Mouse (Mus musculus) kidney, adult 2 months (tissue): ENCODE results near the gene Prss23.

Experiments used
- CTCF ChIP-seq: fragments of 200-500 bp; conservative IDR thresholded peaks from 2 replicates; pipeline ENCODE4 v1.5.1; 2011; ENCODE audit warnings: low read depth, mild to moderate bottlenecking, control low read depth, low read length, moderate library complexity, mixed read lengths; ENCODE audit not compliant: insufficient read depth, insufficient read length
- POLR2A ChIP-seq: fragments of 200-500 bp; IDR thresholded peaks from one replicate; pipeline ENCODE4 v1.6.1; 2011; ENCODE audit warnings: low read depth, low read length, control low read depth

DNA sequence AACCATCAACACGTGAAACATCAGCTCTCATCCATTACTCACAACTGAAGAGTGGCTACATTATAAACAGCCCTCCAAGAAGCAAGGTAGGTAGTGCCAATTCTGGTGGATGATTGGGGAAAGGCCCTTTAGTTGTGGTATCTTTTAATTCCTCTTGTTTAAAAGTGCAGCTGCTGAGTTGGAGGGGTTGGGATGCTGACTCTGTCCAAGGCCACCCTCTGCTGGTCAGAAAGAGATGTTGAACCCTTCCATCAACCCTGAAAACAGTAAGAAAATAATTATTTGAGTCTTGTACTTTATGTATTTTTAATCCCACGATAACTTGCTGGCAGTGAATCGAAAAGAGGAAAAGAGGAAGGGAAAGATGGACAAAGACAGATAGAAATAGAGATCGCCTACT lies 53.5 kb downstream of the Prss23 start:
- TF ChIP-seq CTCF, result peak; percentile 66
- TF ChIP-seq POLR2A, result no peak
